Mouse (Mus musculus) T-helper 17 cell (primary cell): ENCODE measurements around the gene Snx11.

Experiments used
- in situ Hi-C, 2 experiments: fragments of 300-600 bp; cut with MboI, MseI; formaldehyde crosslinking; loops; 1 replicate in 1 of 2; 2 replicates in 1 of 2; pipeline ENCODE4 v1.15.1; 2025; ENCODE audit warnings: high pct_unique_total_duplicates in 2 of 2

Gene Snx11

GRCm38 (mm10) chr11:96764511-96765350, 12.6 kb downstream of the Snx11 start:
- in situ Hi-C loops = no loop called here

GRCm38 (mm10) chr11:96762742-96763470, 14.5 kb downstream of the Snx11 start:
- in situ Hi-C loops = no loop called here

GRCm38 (mm10) chr11:96761984-96762383, 15.4 kb downstream of the Snx11 start:
- in situ Hi-C loops = no loop called here

DNA sequence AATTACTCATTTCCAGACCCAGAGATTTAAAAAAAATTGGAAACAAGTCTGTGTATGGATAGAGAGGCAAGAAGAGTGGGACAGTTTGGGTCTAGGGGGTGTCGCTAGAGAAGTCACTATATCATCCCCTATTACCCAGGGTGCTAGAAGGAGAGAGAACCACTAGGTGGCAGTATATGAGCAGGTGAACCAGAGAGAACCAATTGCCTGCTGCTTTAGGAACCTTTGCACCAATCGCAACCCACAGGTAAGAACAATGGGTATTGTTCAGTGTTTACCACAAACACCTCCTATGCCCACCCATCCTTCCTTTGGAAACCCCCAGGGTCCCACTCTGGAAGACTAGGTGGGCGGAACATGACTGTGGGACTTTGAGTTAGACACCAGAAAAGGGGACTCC, 17.3 kb downstream of the Snx11 start:
- in situ Hi-C loops = no loop called here

DNA sequence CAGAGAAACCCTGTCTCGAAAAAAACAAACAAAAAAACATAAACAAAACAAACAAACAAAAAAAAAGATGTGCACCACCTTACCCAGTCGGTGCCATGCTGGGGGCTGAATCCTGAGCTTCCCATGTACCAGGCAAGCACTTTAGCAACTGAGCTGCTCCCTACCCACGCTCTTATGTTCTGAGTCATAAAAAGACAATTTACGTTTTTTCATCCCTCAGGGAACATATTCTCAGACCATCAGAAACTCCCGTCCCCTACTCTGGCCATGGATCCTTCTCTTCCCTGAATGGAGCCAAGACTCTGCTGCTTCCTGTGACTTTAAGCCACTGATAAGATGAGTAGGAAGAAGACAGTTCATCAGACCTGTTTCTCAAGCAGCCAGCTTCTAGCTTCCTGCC, 19.0 kb downstream of the Snx11 start:
- in situ Hi-C loops = loop anchor here in 1 of 2 experiments (5.0 kb wide), 2 partner anchors 104 to 481 kb away; no protein-coding TSS in a partner anchor

DNA sequence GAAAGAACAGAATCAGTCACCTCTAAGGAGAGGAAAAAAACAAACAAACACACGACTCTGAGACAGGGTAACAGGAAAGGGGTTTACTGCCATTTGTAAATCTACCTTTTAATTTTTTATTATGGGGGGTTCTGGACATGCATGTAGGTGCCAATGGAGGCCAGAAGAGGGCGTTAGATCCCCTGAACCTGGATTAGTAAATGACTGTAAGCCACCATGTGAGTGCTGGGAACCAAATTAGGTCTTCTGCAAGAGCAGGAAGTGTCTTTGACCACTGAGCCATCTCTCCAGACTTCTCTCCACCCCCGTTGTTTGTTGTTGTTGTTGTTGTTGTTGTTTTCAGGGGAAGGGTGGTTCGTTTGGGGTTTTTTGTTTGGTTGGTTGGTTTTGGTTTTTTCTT, 19.9 kb downstream of the Snx11 start:
- in situ Hi-C loops = loop anchor here in 1 of 2 experiments (5.0 kb wide), 2 partner anchors 105 to 480 kb away; no protein-coding TSS in a partner anchor

GRCm38 (mm10) chr11:96755298-96755697, 22.1 kb downstream of the Snx11 start:
- in situ Hi-C loops = loop anchor here in 1 of 2 experiments (5.0 kb wide), 2 partner anchors 107 to 478 kb away; no protein-coding TSS in a partner anchor

DNA sequence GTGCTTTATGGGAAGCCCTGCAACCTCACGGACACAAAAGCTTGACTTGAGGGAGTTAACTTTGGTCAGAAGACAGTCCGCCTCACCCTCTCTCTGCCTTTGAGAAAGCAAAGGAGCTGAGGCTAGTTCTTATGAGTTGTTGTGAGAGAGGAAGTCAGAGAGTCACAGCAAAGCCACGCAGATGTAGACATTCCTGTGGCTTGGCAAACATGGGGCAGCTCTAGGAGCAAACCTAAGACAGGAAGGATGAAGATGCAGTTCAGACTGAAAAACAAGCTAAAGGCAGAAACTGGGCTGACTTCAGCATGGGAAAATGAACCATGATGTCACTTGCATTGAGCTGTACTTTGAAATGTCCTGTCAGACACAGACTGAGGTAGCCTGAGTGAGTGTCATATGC, 29.8 kb downstream of the Snx11 start:
- in situ Hi-C loops = no loop called here

DNA sequence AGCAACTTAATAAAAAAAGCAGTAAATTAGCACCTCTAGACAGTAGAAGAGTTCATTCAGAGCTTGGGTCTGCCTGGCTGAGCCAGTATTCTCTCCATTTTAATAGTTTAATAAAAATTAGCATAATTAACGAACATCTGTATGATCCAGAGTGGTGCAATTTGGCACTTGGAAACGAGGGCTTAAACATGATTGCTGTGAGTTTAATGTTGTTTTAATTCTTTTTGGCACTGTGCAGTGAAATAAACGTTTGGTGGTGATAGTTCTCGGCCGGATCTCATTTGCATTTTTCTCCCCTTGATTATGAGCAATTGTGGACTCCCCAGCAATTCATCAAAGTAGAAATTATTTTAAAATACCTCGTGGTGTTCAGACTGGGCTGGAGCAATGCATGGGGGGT, 30.7 kb downstream of the Snx11 start:
- in situ Hi-C loops = no loop called here

GRCm38 (mm10) chr11:96743891-96744290, 33.5 kb downstream of the Snx11 start:
- in situ Hi-C loops = no loop called here

- in situ Hi-C loops = no loop called here
These were observed 34.4 kb downstream of the Snx11 start for GRCm38 (mm10) chr11:96743000-96743399.

- in situ Hi-C loops = no loop called here
These were observed 35.4 kb downstream of the Snx11 start for GRCm38 (mm10) chr11:96741995-96742394.

- in situ Hi-C loops = no loop called here
These were observed 36.6 kb downstream of the Snx11 start for GRCm38 (mm10) chr11:96740796-96741195.

GRCm38 (mm10) chr11:96737673-96738471, 39.5 kb downstream of the Snx11 start:
- in situ Hi-C loops = loop anchor here in 1 of 2 experiments (10.0 kb wide), 1 partner anchor 1347 kb away; no protein-coding TSS in a partner anchor

GRCm38 (mm10) chr11:96736361-96736760, 41.0 kb downstream of the Snx11 start:
- in situ Hi-C loops = loop anchor here in 1 of 2 experiments (10.0 kb wide), 1 partner anchor 1348 kb away; no protein-coding TSS in a partner anchor

DNA sequence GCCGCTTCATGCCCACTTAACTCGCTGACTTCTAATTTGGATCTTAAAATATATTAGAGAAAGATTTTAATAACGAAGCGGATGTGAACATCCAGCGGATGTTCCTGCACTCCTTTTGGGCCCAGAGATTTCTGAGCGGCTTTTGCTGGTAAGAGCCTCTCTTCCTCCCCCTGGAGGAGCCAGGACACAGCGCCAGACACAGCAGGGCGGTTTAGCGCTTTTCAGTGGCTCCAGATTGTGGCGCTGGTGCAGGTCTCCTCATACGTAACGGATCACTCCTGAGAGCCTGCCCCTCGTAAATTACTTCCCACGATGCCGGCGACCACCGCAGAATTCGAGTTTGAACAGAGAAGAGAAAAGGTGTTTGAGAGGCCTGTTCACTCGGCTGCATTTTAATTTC, 41.5 kb downstream of the Snx11 start:
- in situ Hi-C loops = loop anchor here in 1 of 2 experiments (10.0 kb wide), 1 partner anchor 1349 kb away; no protein-coding TSS in a partner anchor

DNA sequence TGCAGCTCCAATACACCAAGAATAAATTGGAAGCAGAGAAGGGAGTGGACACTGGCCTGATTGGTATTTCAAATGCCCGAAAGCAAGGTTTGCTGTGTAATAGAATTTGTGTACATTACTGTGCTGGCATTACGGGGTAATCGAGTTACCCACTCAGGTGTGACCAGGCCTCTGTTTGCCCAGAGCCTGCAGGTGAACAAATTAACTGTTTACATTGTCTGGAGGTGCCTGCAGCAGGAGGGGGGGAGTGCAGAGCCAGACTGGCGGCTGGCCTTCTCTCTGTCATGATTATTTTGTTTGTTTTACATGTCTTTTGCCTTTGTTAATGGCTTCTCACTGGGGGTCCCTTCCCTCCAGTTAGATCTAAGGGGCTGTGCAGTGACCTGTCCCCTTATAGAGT, 44.7 kb downstream of the Snx11 start:
- in situ Hi-C loops = loop anchor here in 1 of 2 experiments (10.0 kb wide), 1 partner anchor 1352 kb away; no protein-coding TSS in a partner anchor

- in situ Hi-C loops = loop anchor here in 1 of 2 experiments (10.0 kb wide), 1 partner anchor 1354 kb away; no protein-coding TSS in a partner anchor
These were observed 47.0 kb downstream of the Snx11 start for GRCm38 (mm10) chr11:96730327-96730726.

- in situ Hi-C loops = no loop called here
These were observed 47.9 kb downstream of the Snx11 start for GRCm38 (mm10) chr11:96729462-96729861.

DNA sequence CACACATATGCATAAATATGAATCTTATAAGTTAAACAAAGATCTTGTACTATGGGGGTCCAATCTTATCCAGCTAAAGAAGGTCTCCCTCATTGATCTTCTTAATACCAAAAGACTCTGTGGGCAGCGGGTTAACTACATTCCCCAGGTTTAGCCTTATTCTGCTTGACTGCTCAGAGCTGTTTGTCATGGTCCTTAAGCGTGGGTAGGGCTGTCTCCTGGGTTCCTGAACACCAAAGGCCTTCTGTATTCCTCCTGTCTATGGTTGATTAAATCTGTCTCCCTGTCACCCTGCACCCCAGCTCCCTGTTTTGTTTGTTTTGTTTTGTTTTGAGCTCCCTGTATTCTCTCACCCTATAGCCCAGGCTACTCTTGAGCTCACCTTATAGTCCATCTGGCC, 48.8 kb downstream of the Snx11 start:
- in situ Hi-C loops = no loop called here

DNA sequence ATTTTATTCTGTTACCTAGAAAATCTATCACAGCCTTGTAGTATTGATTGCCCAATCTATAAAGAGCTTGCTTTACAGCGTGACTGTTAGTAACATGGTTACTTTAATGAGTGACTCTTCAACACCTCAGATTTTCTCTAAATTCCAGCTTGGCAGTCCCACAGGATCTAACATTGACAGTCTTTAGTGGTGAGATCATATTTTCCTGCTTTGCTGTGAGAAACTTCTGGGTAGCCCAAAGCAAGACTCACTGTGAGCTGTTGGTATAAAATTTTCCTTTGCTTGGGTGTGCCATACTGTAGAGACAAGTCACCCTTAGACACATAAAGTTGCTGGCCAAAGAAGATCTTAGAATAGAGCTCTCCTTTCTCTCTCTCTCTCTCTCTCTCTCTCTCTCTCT, 51.5 kb downstream of the Snx11 start:
- in situ Hi-C loops = no loop called here
